Mouse (Mus musculus): Measurements from ENCODE around the gene Ehhadh.

The Ehhadh gene

GRCm38 (mm10) chr16:21735638-21736037 is 52.0 kb downstream of the Ehhadh start:
- in situ Hi-C loops (cut with MboI, MseI): loop anchor here (10.0 kb wide), 1 partner anchor 121 kb away; no protein-coding TSS in a partner anchor

- in situ Hi-C loops (cut with MboI, MseI): loop anchor here (5.0 kb wide), 1 partner anchor 236 kb away; no protein-coding TSS in a partner anchor
These were observed 59.7 kb downstream of the Ehhadh start for GRCm38 (mm10) chr16:21727897-21728364.

DNA sequence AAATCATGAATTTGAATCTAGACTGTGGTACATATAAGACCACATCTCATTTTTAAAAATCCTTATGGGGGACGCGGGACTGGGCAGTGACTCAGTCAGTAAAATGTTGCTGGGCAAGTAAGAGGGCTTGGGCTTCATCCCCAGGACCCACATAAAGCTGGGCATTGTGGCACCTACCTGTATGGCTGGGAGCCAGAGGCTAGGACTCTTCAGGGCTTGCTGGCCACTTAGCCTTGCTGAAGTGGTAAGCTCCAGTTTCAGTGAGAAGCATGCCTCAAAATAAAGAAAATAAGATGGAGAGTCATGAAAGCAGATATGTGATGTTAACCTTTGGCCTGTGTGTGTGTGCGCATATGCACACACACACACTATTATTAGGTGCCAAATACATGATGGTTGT is 60.2 kb downstream of the Ehhadh start:
- in situ Hi-C loops (cut with MboI, MseI): loop anchor here (5.0 kb wide), 1 partner anchor 235 kb away; no protein-coding TSS in a partner anchor

GRCm38 (mm10) chr16:21724261-21724660 is 63.3 kb downstream of the Ehhadh start:
- in situ Hi-C loops (cut with MboI, MseI): no loop called here

DNA sequence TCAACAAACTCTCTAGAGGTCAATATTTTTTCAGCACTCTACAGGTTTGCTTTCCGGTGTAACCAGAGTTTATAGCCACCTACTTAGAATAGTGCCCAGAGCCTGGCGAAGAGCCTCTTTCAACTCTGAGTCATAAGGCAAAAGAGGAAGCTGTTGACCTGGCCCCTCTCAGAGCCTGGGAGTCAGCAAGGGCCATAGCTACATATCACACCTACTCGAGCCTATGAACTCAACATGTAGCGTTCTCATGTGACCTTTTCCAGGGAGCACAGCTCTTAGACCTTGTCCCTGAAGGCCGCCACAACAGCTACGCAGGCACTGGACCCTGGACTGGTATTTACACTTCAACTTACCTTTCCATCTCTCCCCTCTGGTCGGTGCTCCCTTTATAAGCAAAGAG is 67.8 kb downstream of the Ehhadh start:
- in situ Hi-C loops (cut with MboI, MseI): no loop called here

- in situ Hi-C loops (cut with MboI, MseI): no loop called here
These were observed 73.1 kb downstream of the Ehhadh start for GRCm38 (mm10) chr16:21714516-21714915.

All from regulatory T cell (primary cell).